Mouse (Mus musculus): ENCODE results near the gene Eya2.

DNA sequence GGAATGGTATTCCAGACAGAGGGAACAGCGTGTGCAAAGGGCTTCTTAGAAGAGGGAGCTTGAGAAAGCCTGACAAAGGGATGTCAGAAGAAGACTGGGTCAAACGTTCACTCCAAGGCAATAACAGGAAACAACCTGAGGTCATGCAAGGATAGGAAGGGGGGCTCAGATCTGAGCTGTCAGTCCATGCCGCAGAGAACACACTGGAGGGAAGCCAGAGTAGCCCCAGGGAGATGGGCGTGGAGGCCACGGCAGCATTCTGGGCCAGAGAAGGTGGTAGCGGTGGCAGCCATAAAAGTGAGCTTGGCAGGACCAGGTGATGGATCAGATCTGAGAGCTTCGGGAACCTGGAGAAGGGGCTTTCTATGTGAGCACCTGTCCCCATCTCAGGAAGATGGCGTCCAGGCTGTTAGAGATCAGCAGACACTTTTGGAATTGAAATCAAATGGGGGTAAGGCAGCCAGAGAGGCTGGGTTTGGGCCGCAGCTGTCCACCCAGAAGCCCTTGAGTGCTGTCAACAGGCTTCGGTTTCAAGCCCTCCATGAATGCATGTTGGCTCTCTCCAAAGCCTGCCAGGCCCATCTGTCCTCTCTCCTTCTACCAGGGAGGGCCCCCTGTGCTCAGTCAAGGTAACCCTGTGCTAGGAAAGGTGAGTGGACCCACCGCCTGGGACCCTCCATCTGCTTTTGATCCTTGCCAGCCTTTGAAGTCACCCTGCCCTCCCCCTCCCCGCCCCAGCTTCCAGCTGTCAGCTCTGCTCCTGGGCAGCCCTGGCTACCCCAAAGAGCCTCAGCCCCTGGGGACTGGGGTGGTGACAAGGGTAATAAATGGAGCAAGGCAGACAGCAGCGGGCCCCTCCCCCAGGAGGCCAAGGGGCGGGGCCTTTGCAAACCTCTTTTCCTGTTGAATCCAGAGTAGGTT, 58.4 kb downstream of the Eya2 start:
- TF ChIP-seq CTCF (IDR thresholded peaks at IDR 0.05; ENCODE audit: extremely low read depth, insufficient read depth, low read length) = no peak
- no peak for TF ChIP-seq POLR2A (IDR thresholded peaks at IDR 0.05; ENCODE audit: extremely low read depth, insufficient read depth, low read length)

All from cortical plate, adult 2 months (tissue).